Mouse (Mus musculus) neural tube, embryonic 15.5 days (tissue): ENCODE measurements around the gene Sh3d21. TPM values are rescaled to one million over a fixed set of nuclear protein-coding genes. Genes with fewer than 3 reads are reported as not detected.
A peak's percentile ranks its signal among the peaks of the same experiment; 100 is the strongest.

Experiments
- ATAC-seq: fragments of 200-750 bp; cut with Nextera tagmentation; 2 replicates; pipeline ENCODE4 v1.8.0; 2017; ENCODE audit warnings: mild to moderate bottlenecking, moderate TSS enrichment, moderate library complexity; ENCODE audit not compliant: low FRiP score
- H3K27ac ChIP-seq: fragments of 300-500 bp; sonication (generic); replicated peaks from 2 replicates; pipeline ENCODE4 v1.5.1; 2015; ENCODE audit warnings: mild to moderate bottlenecking, inconsistent platforms
- H3K27me3 ChIP-seq: fragments of 300-500 bp; sonication (generic); replicated peaks from 2 replicates; pipeline ENCODE4 v1.6.1; 2015; ENCODE audit warnings: inconsistent platforms
- H3K36me3 ChIP-seq: fragments of 300-500 bp; sonication (generic); 2 replicates; pipeline ENCODE4 v1.6.1; 2015; ENCODE audit warnings: inconsistent platforms
- H3K4me1 ChIP-seq: fragments of 300-500 bp; sonication (generic); 2 replicates; pipeline ENCODE4 v1.6.1; 2015; ENCODE audit warnings: inconsistent platforms
- H3K4me2 ChIP-seq: fragments of 300-500 bp; sonication (generic); 2 replicates; pipeline ENCODE4 v1.6.1; 2015; ENCODE audit warnings: inconsistent platforms, mild to moderate bottlenecking, moderate library complexity
- H3K4me3 ChIP-seq: fragments of 300-500 bp; sonication (generic); replicated peaks from 2 replicates; pipeline ENCODE4 v1.5.1; 2015; ENCODE audit warnings: mild to moderate bottlenecking, inconsistent platforms
- H3K9ac ChIP-seq: fragments of 300-500 bp; sonication (generic); replicated peaks from 2 replicates; pipeline ENCODE4 v1.6.1; 2015; ENCODE audit warnings: mild to moderate bottlenecking, inconsistent platforms
- H3K9me3 ChIP-seq: fragments of 300-500 bp; sonication (generic); replicated peaks from 2 replicates; pipeline ENCODE4 v1.6.1; 2016; ENCODE audit warnings: inconsistent platforms
- WGBS: fragments of 180-500 bp; shearing (Covaris S2); methylation state at CpG from one replicate; pipeline ENCODE4 v1.1.7; 2015; ENCODE audit warnings: mixed read lengths; 5-methylcytosine and 5-hydroxymethylcytosine counted together
- polyA plus RNA-seq: library from polyadenylated mRNA; unstranded; fragments of >200 nt; fragmentation: Nextera tagmentation; extraction: Ambion mirVana; gene quantifications from 2 replicates; pipeline ENCODE4 v1.2.1, GENCODE M21; 2015

Gene Sh3d21
- polyA plus RNA-seq, 1 experiment from 2014 or later, result 1.4 TPM

DNA sequence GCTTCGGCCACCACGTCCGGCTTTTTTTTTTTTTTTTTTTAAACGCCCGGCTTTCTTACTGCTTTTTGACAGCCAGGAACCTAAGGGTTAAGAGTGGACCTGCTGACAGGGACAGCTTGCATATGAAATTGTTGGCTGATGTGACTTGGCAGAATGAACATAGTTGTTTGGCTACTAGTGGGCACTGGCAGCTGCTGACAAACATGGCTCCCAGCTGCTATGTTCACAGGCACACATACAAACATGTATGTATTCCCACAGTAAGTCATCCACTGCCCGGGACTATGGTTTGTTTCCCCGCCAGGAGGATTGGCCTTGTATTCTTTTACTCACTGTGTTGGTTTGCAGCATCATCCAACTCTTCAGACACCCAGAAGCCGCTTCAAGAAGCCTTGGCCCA lies 46.2 kb downstream of the Sh3d21 start:
- Histone ChIP-seq H3K4me3 (no peak overlapping the region), H3K27me3 (no peaks in the 10 kb centered on the region), H3K9me3 (no peaks in the 10 kb centered on the region), H3K4me1 (peaks cover 33% of the 10 kb centered on the region), H3K9ac (no peak overlapping the region), H3K27ac (no peak overlapping the region), H3K4me2 (no peak overlapping the region), H3K36me3 (peaks cover 8% of the 10 kb centered on the region)
- ATAC-seq, result no peak
- 82% methylated on average over 8 of the region's 8 CpGs for WGBS

- peaks cover 44% of the 10 kb centered on the region for H3K4me1 ChIP-seq
- 58% methylated on average over 6 of the region's 6 CpGs for WGBS
These were observed 47.3 kb downstream of the Sh3d21 start for GRCm38 (mm10) chr4:126115871-126116521.

GRCm38 (mm10) chr4:126115411-126115810 lies 47.9 kb downstream of the Sh3d21 start:
- Histone ChIP-seq H3K9ac (no peak overlapping the region), H3K4me2 (no peak overlapping the region), H3K27ac (no peak overlapping the region), H3K27me3 (no peaks in the 10 kb centered on the region), H3K9me3 (no peaks in the 10 kb centered on the region), H3K4me3 (no peak overlapping the region), H3K36me3 (no peaks in the 10 kb centered on the region), H3K4me1 (peaks cover 50% of the 10 kb centered on the region)
- WGBS, result 91% methylated on average over 9 of the region's 9 CpGs
- no peak for ATAC-seq

More at GRCm38 (mm10) chr4:126115871-126116521, 47.3 kb downstream of the Sh3d21 start:
- Histone ChIP-seq H3K4me3 (no peak overlapping the region), H3K36me3 (peaks cover 4% of the 10 kb centered on the region), H3K27me3 (no peaks in the 10 kb centered on the region), H3K27ac (no peak overlapping the region), H3K9me3 (no peaks in the 10 kb centered on the region), H3K9ac (no peak overlapping the region), H3K4me2 (no peak overlapping the region)
- no peak for ATAC-seq

GRCm38 (mm10) chr4:126113943-126114342 lies 49.3 kb downstream of the Sh3d21 start:
- no peak for ATAC-seq
- H3K4me1 ChIP-seq, result peaks cover 62% of the 10 kb centered on the region
- H3K4me2 ChIP-seq, result no peak overlapping the region
- H3K36me3 ChIP-seq, result no peaks in the 10 kb centered on the region
- WGBS, result 14% methylated on average over 6 of the region's 6 CpGs
- H3K27me3 ChIP-seq, result no peaks in the 10 kb centered on the region
- no peak overlapping the region for H3K4me3 ChIP-seq
- H3K9me3 ChIP-seq, result no peaks in the 10 kb centered on the region
- no peak overlapping the region for H3K9ac ChIP-seq
- no peak overlapping the region for H3K27ac ChIP-seq

DNA sequence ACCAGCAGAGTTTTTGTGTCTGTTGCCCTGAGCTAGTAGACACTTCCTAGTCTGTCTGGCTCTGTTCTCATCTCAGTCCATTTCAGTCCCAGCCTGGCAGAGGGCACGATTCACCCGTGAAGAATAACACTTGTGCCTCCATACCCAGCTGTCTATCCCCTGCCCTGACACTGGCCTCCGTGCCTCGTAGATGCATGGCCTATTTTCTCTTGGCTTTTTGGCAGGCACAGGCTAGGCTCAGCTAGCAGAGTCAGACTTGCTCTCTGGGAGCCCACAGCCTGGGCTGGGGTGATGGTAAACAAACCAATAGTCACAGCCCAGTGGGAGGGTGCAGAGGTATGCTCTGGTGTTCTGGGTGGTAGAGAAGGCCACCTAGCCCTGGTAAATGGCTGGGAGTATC lies 50.0 kb downstream of the Sh3d21 start:
- H3K27ac ChIP-seq, result no peak overlapping the region
- H3K4me1 ChIP-seq, result peaks cover 62% of the 10 kb centered on the region
- H3K27me3 ChIP-seq, result no peaks in the 10 kb centered on the region
- H3K4me2 ChIP-seq, result no peak overlapping the region
- H3K9ac ChIP-seq, result no peak overlapping the region
- 60% methylated on average over 4 of the region's 4 CpGs for whole genome bisulfite sequencing
- ATAC-seq, result no peak
- no peaks in the 10 kb centered on the region for H3K36me3 ChIP-seq
- H3K9me3 ChIP-seq, result no peaks in the 10 kb centered on the region
- no peak overlapping the region for H3K4me3 ChIP-seq

DNA sequence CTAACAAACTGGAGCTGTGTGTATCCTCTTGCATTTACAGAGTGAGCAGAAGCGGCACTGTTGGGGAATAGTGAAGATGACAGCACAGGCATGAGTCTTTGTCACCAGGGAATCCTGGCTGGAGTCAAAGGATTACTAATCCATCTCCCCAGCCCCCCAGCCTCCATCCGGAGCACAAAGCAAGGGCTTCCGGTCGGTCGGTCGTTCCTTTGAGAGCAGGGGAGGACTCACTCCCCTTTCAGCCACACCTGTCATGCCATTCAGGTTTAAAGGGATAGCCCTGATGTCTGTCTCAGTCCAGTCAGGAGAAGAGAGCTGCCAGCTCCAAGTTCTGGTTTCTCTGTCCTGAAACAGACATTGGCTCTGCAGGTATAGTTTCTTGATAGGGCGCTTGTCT lies 52.1 kb downstream of the Sh3d21 start:
- peak overlapping the region; percentile 36 for H3K4me2 ChIP-seq

GRCm38 (mm10) chr4:126110374-126111152 lies 52.7 kb downstream of the Sh3d21 start:
- peak overlapping the region; percentile 36 for H3K4me2 ChIP-seq
- H3K9ac ChIP-seq, result peak overlapping the region; percentile 17; the same call in 1 of the 2 replicates
- no peak overlapping the region for H3K4me3 ChIP-seq
- no peaks in the 10 kb centered on the region for H3K9me3 ChIP-seq
- H3K27ac ChIP-seq, result peak overlapping the region; percentile 82
- peak; percentile 42 for ATAC-seq
- H3K36me3 ChIP-seq, result no peaks in the 10 kb centered on the region
- H3K4me1 ChIP-seq, result peaks cover 75% of the 10 kb centered on the region
- 5% methylated on average over 12 of the region's 12 CpGs for WGBS
- no peaks in the 10 kb centered on the region for H3K27me3 ChIP-seq

More for the DNA sequence above, 52.1 kb downstream of the Sh3d21 start:
- Histone ChIP-seq H3K36me3 (no peaks in the 10 kb centered on the region), H3K27ac (peak overlapping the region; percentile 82), H3K27me3 (no peaks in the 10 kb centered on the region), H3K9me3 (no peaks in the 10 kb centered on the region), H3K9ac (peak overlapping the region; percentile 7; the same call in 1 of the 2 replicates), H3K4me3 (no peak overlapping the region), H3K4me1 (peaks cover 73% of the 10 kb centered on the region)
- 19% methylated on average over 7 of the region's 7 CpGs for WGBS
- ATAC-seq, result no peak

GRCm38 (mm10) chr4:126109613-126110373 lies 53.5 kb downstream of the Sh3d21 start:
- H3K9ac ChIP-seq, result no peak overlapping the region
- no peaks in the 10 kb centered on the region for H3K27me3 ChIP-seq
- no peaks in the 10 kb centered on the region for H3K36me3 ChIP-seq
- H3K4me2 ChIP-seq, result peak overlapping the region; percentile 36
- no peak overlapping the region for H3K4me3 ChIP-seq
- peak overlapping the region; percentile 82 for H3K27ac ChIP-seq
- no peak for ATAC-seq
- WGBS, result 74% methylated on average over 10 of the region's 10 CpGs
- peaks cover 79% of the 10 kb centered on the region for H3K4me1 ChIP-seq
- H3K9me3 ChIP-seq, result no peaks in the 10 kb centered on the region

GRCm38 (mm10) chr4:126108061-126108740 lies 55.1 kb downstream of the Sh3d21 start:
- H3K9me3 ChIP-seq, result no peaks in the 10 kb centered on the region
- no peak overlapping the region for H3K4me3 ChIP-seq
- no peaks in the 10 kb centered on the region for H3K27me3 ChIP-seq
- 61% methylated on average over 8 of the region's 8 CpGs for WGBS
- no peaks in the 10 kb centered on the region for H3K36me3 ChIP-seq
- peaks cover 82% of the 10 kb centered on the region for H3K4me1 ChIP-seq
- no peak for ATAC-seq
- peak overlapping the region; percentile 60 for H3K27ac ChIP-seq
- H3K9ac ChIP-seq, result no peak overlapping the region
- H3K4me2 ChIP-seq, result no peak overlapping the region

DNA sequence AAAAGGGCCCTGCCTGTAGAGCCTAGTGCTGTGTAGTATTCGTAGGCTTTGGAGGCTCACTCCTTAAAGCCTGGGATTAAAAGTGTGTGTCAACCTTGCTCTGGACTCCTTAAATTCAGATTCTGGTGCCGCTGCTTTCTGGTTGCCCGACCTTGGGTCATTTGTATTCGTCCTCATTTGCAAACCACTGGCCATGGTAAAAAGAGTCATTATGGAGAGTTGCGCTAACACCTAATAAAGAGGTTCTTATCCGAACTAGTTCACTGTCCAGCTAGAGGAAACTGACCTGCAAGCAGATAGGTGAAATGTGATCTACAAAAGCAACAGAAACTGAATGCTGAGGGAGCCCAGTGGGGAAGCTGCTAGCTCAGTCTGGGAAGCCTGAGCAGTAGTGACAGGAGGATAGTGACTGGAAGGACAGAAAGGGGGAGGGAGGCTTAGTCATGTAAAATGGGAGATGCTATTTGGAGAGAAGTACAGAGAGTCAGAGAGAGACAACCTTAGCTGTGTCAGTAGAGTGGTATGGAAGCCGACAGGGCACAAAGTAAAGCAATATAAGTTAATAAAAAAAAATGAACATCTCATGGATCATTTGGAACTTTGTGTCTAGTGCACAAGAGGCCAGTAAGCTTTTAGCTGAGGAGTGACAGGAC lies 58.0 kb downstream of the Sh3d21 start:
- Histone ChIP-seq H3K36me3 (no peaks in the 10 kb centered on the region), H3K27me3 (no peaks in the 10 kb centered on the region), H3K27ac (no peak overlapping the region), H3K4me3 (peak overlapping the region; percentile 81), H3K9ac (peak overlapping the region; percentile 82; the same call in 1 of the 2 replicates), H3K9me3 (no peaks in the 10 kb centered on the region), H3K4me1 (peaks cover 74% of the 10 kb centered on the region), H3K4me2 (peak overlapping the region; percentile 96)
- 51% methylated on average over 7 of the region's 7 CpGs for WGBS
- no peak for ATAC-seq
